Mouse (Mus musculus) testis, postnatal 14 days (tissue): ENCODE measurements around the gene Casp14.
"Not testable (repeated sequence)": the region's sequence is repeated elsewhere in the genome, so short reads cannot be mapped to it uniquely, and the experiment has no call there.

Source experiments
- DNase-seq: peaks from one replicate; pipeline ENCODE4 v3.0.0; 2021; ENCODE audit warnings: low spot score

Gene Casp14

DNA sequence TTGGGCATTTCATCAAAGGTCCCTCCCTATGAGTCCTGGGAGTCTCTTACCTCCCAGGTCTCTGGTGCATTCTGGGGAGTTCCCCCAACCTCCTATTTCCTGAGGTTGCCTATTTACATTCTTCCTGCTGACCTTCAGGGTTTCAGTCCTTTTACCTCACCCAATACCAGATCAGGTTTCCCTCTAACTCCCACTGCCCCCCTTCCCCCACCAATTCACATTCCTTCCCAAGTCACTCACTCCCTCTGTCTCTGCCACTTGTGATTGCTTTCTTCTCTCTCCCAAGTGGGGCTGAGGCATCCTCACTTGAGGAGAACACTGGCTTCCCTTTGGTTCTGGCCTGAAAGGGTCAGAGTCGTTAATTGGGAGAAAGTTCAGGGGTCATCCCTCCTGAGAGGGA, 48.0 kb downstream of the Casp14 start:
- DNase-seq: not testable (repeated sequence)

DNA sequence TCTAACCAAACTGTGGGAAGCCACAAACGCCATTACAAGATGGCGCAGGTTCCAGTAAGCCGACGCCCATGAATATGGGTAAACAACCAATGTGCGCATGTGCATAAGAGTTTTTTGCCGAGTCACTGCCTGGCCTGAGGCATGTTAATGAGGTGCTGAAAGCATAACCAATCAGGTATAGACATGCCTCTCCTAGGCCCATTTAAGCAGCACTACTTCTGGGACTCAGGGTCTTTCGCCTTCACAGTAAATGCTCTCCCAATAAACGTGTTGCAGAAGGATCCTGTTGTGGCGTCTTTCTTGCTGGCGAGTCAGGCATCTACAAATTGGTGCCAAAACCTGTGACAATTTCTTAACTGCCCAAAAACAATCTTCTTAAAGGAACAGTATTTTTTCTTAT, 51.4 kb downstream of the Casp14 start:
- not testable (repeated sequence) for DNase-seq

DNA sequence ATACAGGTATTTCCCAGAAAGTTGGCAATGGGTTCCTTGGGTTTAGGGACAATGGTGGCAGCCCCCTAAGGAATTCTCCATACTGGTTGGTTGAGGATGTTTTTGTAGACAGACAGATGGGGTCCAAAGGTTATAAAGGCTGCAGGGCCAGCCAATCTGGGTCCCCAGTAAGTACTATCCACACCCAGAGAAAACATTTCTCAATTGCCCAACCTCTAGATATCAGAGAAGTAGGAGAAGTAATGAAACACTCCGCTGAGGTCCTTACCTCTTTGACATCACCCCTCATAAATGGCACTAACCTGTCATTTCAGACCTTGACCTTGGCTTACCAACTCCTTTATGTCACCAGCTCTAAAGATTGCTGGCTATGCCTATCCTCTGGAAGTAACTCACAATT, 53.5 kb downstream of the Casp14 start:
- DNase-seq: no peak
